Mouse (Mus musculus): ENCODE data around the gene Cdh13. TPM values are rescaled to one million over a fixed set of nuclear protein-coding genes. Genes with fewer than 3 reads are reported as not detected.

Gene Cdh13
- polyA plus RNA-seq, 1 experiment = 18.4 TPM

GRCm38 (mm10) chr8:118937412-118937811 lies 653.9 kb downstream of the Cdh13 start:
- no peak for DNase-seq
- no peak overlapping the region for H3K4me3 ChIP-seq (replicated peaks; ENCODE audit: insufficient read depth, low read depth, low read length)
- no peaks in the 10 kb centered on the region for H3K27me3 ChIP-seq (ENCODE audit: control insufficient read depth, insufficient read depth, low read length)
- no peak overlapping the region for H3K27ac ChIP-seq (ENCODE audit: insufficient read depth, low read length)
- TF ChIP-seq CTCF (IDR thresholded peaks at IDR 0.05; ENCODE audit: borderline replicate concordance, insufficient read depth, low read depth, low read length) (no peak), POLR2A (IDR thresholded peaks at IDR 0.05; ENCODE audit: borderline replicate concordance, insufficient read depth, low read length) (no peak)
- H3K4me1 ChIP-seq (ENCODE audit: control insufficient read depth, insufficient read depth, low read length) = no peaks in the 10 kb centered on the region
- WGBS = 56% methylated on average over 11 of the region's 11 CpGs

- Histone ChIP-seq H3K4me1 (ENCODE audit: control insufficient read depth, insufficient read depth, low read length) (no peaks in the 10 kb centered on the region), H3K4me3 (replicated peaks; ENCODE audit: insufficient read depth, low read depth, low read length) (no peak overlapping the region), H3K27ac (ENCODE audit: insufficient read depth, low read length) (no peak overlapping the region), H3K27me3 (ENCODE audit: control insufficient read depth, insufficient read depth, low read length) (no peaks in the 10 kb centered on the region)
- DNase-seq = no peak
- TF ChIP-seq CTCF (IDR thresholded peaks at IDR 0.05; ENCODE audit: borderline replicate concordance, insufficient read depth, low read depth, low read length) = no peak
- no peak for TF ChIP-seq POLR2A (IDR thresholded peaks at IDR 0.05; ENCODE audit: borderline replicate concordance, insufficient read depth, low read length)
- WGBS = 42% methylated on average over 8 of the region's 8 CpGs
Observed at GRCm38 (mm10) chr8:118938025-118938424, 654.5 kb downstream of the Cdh13 start.

- no peak for DNase-seq
- Histone ChIP-seq H3K4me1 (ENCODE audit: control insufficient read depth, insufficient read depth, low read length) (peaks cover 3% of the 10 kb centered on the region), H3K27me3 (ENCODE audit: control insufficient read depth, insufficient read depth, low read length) (no peaks in the 10 kb centered on the region), H3K4me3 (replicated peaks; ENCODE audit: insufficient read depth, low read depth, low read length) (no peak overlapping the region), H3K27ac (ENCODE audit: insufficient read depth, low read length) (no peak overlapping the region)
- TF ChIP-seq CTCF (IDR thresholded peaks at IDR 0.05; ENCODE audit: borderline replicate concordance, insufficient read depth, low read depth, low read length) (no peak), POLR2A (IDR thresholded peaks at IDR 0.05; ENCODE audit: borderline replicate concordance, insufficient read depth, low read length) (no peak)
- WGBS = 43% methylated on average over 20 of the region's 20 CpGs
Observed at GRCm38 (mm10) chr8:118951766-118952741, 668.5 kb downstream of the Cdh13 start.

GRCm38 (mm10) chr8:118956109-118956508 lies 672.6 kb downstream of the Cdh13 start:
- WGBS = 80% methylated on average over 3 of the region's 3 CpGs
- DNase-seq = no peak
- Histone ChIP-seq H3K4me3 (replicated peaks; ENCODE audit: insufficient read depth, low read depth, low read length) (no peak overlapping the region), H3K4me1 (ENCODE audit: control insufficient read depth, insufficient read depth, low read length) (peaks cover 3% of the 10 kb centered on the region; the same call in 1 of the 2 replicates), H3K27ac (ENCODE audit: insufficient read depth, low read length) (no peak overlapping the region), H3K27me3 (ENCODE audit: control insufficient read depth, insufficient read depth, low read length) (no peaks in the 10 kb centered on the region)
- TF ChIP-seq CTCF (IDR thresholded peaks at IDR 0.05; ENCODE audit: borderline replicate concordance, insufficient read depth, low read depth, low read length) (no peak), POLR2A (IDR thresholded peaks at IDR 0.05; ENCODE audit: borderline replicate concordance, insufficient read depth, low read length) (no peak)

GRCm38 (mm10) chr8:118961877-118962545 lies 678.5 kb downstream of the Cdh13 start:
- H3K27ac ChIP-seq (ENCODE audit: insufficient read depth, low read length) = no peak overlapping the region
- peak; percentile 81 to 92 for DNase-seq
- WGBS = 14% methylated on average over 15 of the region's 15 CpGs

GRCm38 (mm10) chr8:118965101-118965840 lies 681.7 kb downstream of the Cdh13 start:
- TF ChIP-seq POLR2A (IDR thresholded peaks at IDR 0.05; ENCODE audit: borderline replicate concordance, insufficient read depth, low read length) (no peak), CTCF (IDR thresholded peaks at IDR 0.05; ENCODE audit: borderline replicate concordance, insufficient read depth, low read depth, low read length) (no peak)
- no peak overlapping the region for H3K4me3 ChIP-seq (replicated peaks; ENCODE audit: insufficient read depth, low read depth, low read length)
- no peak overlapping the region for H3K27ac ChIP-seq (ENCODE audit: insufficient read depth, low read length)
- peak; percentile 35 to 50 for DNase-seq
- 32% methylated on average over 15 of the region's 15 CpGs for WGBS
- no peaks in the 10 kb centered on the region for H3K27me3 ChIP-seq (ENCODE audit: control insufficient read depth, insufficient read depth, low read length)
- H3K4me1 ChIP-seq (ENCODE audit: control insufficient read depth, insufficient read depth, low read length) = peaks cover 24% of the 10 kb centered on the region

More at GRCm38 (mm10) chr8:118961877-118962545, 678.5 kb downstream of the Cdh13 start:
- H3K27me3 ChIP-seq (ENCODE audit: control insufficient read depth, insufficient read depth, low read length) = no peaks in the 10 kb centered on the region
- no peak overlapping the region for H3K4me3 ChIP-seq (replicated peaks; ENCODE audit: insufficient read depth, low read depth, low read length)
- TF ChIP-seq CTCF (IDR thresholded peaks at IDR 0.05; ENCODE audit: borderline replicate concordance, insufficient read depth, low read depth, low read length) = no peak
- no peak for TF ChIP-seq POLR2A (IDR thresholded peaks at IDR 0.05; ENCODE audit: borderline replicate concordance, insufficient read depth, low read length)
- H3K4me1 ChIP-seq (ENCODE audit: control insufficient read depth, insufficient read depth, low read length) = peaks cover 19% of the 10 kb centered on the region

GRCm38 (mm10) chr8:118968896-118969295 lies 685.4 kb downstream of the Cdh13 start:
- TF ChIP-seq CTCF (IDR thresholded peaks at IDR 0.05; ENCODE audit: borderline replicate concordance, insufficient read depth, low read depth, low read length) = no peak
- TF ChIP-seq POLR2A (IDR thresholded peaks at IDR 0.05; ENCODE audit: borderline replicate concordance, insufficient read depth, low read length) = no peak
- no peaks in the 10 kb centered on the region for H3K27me3 ChIP-seq (ENCODE audit: control insufficient read depth, insufficient read depth, low read length)
- no peak for DNase-seq
- H3K4me1 ChIP-seq (ENCODE audit: control insufficient read depth, insufficient read depth, low read length) = peaks cover 10% of the 10 kb centered on the region
- H3K27ac ChIP-seq (ENCODE audit: insufficient read depth, low read length) = no peak overlapping the region
- no peak overlapping the region for H3K4me3 ChIP-seq (replicated peaks; ENCODE audit: insufficient read depth, low read depth, low read length)
- 91% methylated on average over 4 of the region's 4 CpGs for WGBS
